Mouse (Mus musculus) brain, embryonic 14.5 days (tissue): ENCODE results near the gene Rab40c.

ENCODE experiments used
- CTCF ChIP-seq: fragments of 200-500 bp; IDR thresholded peaks from 2 replicates; pipeline ENCODE4 v1.5.1; 2012; ENCODE audit warnings: inconsistent platforms, mild to moderate bottlenecking, moderate library complexity, borderline replicate concordance; ENCODE audit not compliant: insufficient read depth, insufficient read length; ENCODE audit errors: extremely low read depth
- POLR2A ChIP-seq: fragments of 200-500 bp; IDR thresholded peaks from 2 replicates; pipeline ENCODE4 v1.6.1; 2012; ENCODE audit warnings: mild to moderate bottlenecking, inconsistent platforms, borderline replicate concordance; ENCODE audit not compliant: poor library complexity, insufficient read depth, insufficient read length, severe bottlenecking; ENCODE audit errors: extremely low read depth

GRCm38 (mm10) chr17:25836397-25837075, 83.0 kb downstream of the Rab40c start:
- no peak for TF ChIP-seq CTCF
- no peak; the same call in 1 of the 2 replicates for TF ChIP-seq POLR2A
